Mouse (Mus musculus): ENCODE results near the gene Yipf2. TPM values are rescaled to one million over a fixed set of nuclear protein-coding genes. Genes with fewer than 3 reads are reported as not detected.
A peak's percentile ranks its signal among the peaks of the same experiment; 100 is the strongest.
"Not testable (repeated sequence)": the region's sequence is repeated elsewhere in the genome, so short reads cannot be mapped to it uniquely, and the experiment has no call there.

The Yipf2 gene
- total and polyA plus RNA-seq, 2 experiments from 2014 or later, result 17.0 to 21.7 TPM

DNA sequence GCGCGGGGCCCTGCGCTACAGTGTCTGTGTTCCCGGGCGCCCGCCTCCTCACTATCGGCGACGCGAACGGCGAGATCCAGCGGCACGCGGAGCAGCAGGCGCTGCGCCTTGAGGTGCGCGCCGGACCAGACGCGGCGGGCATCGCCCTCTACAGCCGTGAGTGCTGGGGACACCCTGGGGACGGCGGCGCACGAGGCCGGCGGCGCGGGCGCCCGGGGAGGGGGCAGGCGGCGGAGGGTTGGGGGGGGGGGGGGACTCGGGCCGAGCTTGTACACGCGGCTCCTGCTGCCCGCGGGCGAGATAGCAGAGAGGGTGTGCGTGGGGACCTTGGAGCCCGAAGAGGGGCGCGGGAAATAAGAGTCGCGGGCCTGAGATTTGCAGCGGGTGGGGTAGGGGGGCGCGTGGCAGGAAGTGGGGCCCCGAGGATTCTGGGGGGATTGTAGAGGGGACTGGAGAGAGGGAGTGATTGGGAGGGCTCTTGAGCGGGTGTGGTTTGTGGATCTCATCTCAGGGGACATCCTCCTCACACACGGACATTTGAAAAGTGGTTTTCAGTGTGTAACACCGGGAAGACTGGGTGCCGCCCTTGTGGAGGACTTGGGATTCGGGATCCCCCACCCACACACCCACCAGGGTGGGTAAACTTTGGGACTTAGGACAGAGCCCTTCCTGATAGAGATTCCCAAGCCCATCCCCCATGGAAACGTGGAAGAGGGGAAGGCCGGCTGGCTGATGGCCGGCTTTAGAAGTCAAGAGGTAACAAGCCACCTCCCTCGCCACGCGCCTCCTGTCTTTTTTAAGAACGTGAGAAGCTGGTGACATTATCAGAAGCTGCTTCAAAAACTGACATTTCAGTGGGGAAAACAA is 45.3 kb downstream of the Yipf2 start:
- under 1% methylated on average over 30 of the region's 66 CpGs for WGBS
- peaks cover 3% of the 10 kb centered on the region; the same call in 1 of the 2 replicates for H3K36me3 ChIP-seq (ENCODE audit: insufficient read depth, low read length)
- H3K4me1 ChIP-seq (ENCODE audit: insufficient read depth, low read length), result peaks cover 6% of the 10 kb centered on the region
- TF ChIP-seq CTCF (IDR thresholded peaks at IDR 0.05), result peak; percentile 2
- peak; percentile 62 for DNase-seq (ENCODE audit: low spot score)
- peak overlapping the region; percentile 79 for H3K4me3 ChIP-seq (ENCODE audit: low read depth, low read length)
- peak overlapping the region; percentile 71 for H3K4me2 ChIP-seq (ENCODE audit: low read depth, low read length, poor library complexity, severe bottlenecking)
- peak overlapping the region; percentile 96 for H3K27ac ChIP-seq (ENCODE audit: low read depth, low read length)
- no peaks in the 10 kb centered on the region for H3K9me3 ChIP-seq (ENCODE audit: low read length)
- peak; percentile 19 for ATAC-seq (ENCODE audit: low FRiP score)
- H3K9ac ChIP-seq (replicated peaks; ENCODE audit: low read length, poor library complexity, severe bottlenecking), result peak overlapping the region; percentile 95
- no peaks in the 10 kb centered on the region for H3K27me3 ChIP-seq (ENCODE audit: insufficient read depth, low read length)

DNA sequence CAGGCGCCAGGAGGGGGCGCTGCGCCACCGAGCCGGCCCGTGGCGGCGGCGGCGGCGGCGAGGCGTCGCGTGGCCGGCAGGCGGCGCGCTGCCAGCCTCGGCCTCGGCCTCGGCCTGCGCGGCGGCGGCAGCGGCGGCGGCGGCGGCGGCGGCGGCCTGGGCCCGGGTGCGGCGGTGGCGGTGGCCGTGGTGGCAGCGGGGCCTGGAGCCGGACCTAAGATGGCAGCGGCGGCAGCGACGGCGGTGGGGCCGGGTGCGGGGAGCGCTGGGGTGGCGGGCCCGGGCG is 45.9 kb downstream of the Yipf2 start, which contains the start of gene Carm1:
TSS of gene Carm1 (plus strand) at position 106 of the 286 bp plus-strand sequence.
- no peak for TF ChIP-seq CTCF (IDR thresholded peaks at IDR 0.05)
- H3K4me3 ChIP-seq (ENCODE audit: low read depth, low read length), result peak within 1 kb of the TSS; percentile 79
- H3K9me3 ChIP-seq (ENCODE audit: low read length), result no peaks in the 10 kb centered on the region
- peaks cover 3% of the 10 kb centered on the region; the same call in 1 of the 2 replicates for H3K36me3 ChIP-seq (ENCODE audit: insufficient read depth, low read length)
- peak within 1 kb of the TSS; percentile 96 for H3K27ac ChIP-seq (ENCODE audit: low read depth, low read length)
- peak within 1 kb of the TSS; percentile 95 for H3K9ac ChIP-seq (replicated peaks; ENCODE audit: low read length, poor library complexity, severe bottlenecking)
- no peak for ATAC-seq (ENCODE audit: low FRiP score)
- no peaks in the 10 kb centered on the region for H3K27me3 ChIP-seq (ENCODE audit: insufficient read depth, low read length)
- H3K4me1 ChIP-seq (ENCODE audit: insufficient read depth, low read length), result peaks cover 6% of the 10 kb centered on the region
- DNase-seq (ENCODE audit: low spot score), result no peak
- H3K4me2 ChIP-seq (ENCODE audit: low read depth, low read length, poor library complexity, severe bottlenecking), result peak within 1 kb of the TSS; percentile 71
- 0% methylated on average over 4 of the region's 52 CpGs for WGBS

DNA sequence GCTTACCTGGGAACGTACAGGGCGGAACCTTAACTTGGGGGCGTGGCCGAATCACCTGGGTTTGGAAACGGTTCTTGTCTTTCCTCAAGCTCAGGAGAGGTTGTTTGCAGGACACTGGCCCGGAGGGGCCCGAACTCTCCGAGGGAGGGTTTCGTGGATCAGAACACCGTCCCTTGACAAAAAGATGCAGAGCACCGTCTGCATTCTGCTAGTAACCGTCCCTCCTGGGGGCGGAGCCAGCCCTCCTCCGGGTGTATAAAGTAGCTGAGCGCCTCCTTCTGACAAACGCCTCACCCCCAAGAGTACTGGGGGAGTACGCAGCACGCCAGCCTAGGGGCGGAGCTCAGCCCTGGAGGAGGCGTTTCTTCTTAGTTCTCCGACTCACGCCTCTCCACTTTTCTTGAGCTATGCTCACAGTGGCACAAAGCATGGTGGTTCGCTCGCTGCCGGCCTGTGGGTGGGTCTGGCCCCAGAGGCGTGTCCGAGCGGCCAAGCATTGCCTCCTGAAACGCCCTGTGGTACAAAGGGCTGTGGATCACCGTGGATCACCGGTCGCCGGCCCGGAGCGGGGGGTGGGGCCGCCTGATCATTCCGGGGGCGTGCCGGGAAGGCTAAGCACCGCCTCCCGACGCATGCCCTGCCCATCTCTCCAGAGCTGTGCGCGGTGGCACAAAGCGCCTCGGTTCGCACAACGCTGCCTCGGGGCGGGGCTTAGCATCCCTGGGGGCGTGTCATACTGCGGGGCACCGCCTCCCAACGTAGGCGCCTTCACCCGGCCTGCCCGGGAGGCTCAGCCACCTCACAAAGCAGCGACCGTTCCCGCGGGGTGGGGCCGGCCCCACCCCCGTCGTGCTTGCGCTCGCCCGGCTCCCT is 46.5 kb downstream of the Yipf2 start:
- peak; percentile 98 for DNase-seq (ENCODE audit: low spot score)
- peaks cover 3% of the 10 kb centered on the region; the same call in 1 of the 2 replicates for H3K36me3 ChIP-seq (ENCODE audit: insufficient read depth, low read length)
- peaks cover 6% of the 10 kb centered on the region for H3K4me1 ChIP-seq (ENCODE audit: insufficient read depth, low read length)
- WGBS, result under 1% methylated on average over 60 of the region's 67 CpGs
- peak overlapping the region; percentile 71 for H3K4me2 ChIP-seq (ENCODE audit: low read depth, low read length, poor library complexity, severe bottlenecking)
- peak; percentile 94 for ATAC-seq (ENCODE audit: low FRiP score)
- TF ChIP-seq CTCF (IDR thresholded peaks at IDR 0.05), result peak; percentile 69
- H3K9ac ChIP-seq (replicated peaks; ENCODE audit: low read length, poor library complexity, severe bottlenecking), result peak overlapping the region; percentile 95
- no peaks in the 10 kb centered on the region for H3K27me3 ChIP-seq (ENCODE audit: insufficient read depth, low read length)
- peak overlapping the region; percentile 96 for H3K27ac ChIP-seq (ENCODE audit: low read depth, low read length)
- H3K9me3 ChIP-seq (ENCODE audit: low read length), result no peaks in the 10 kb centered on the region
- H3K4me3 ChIP-seq (ENCODE audit: low read depth, low read length), result peak overlapping the region; percentile 79

DNA sequence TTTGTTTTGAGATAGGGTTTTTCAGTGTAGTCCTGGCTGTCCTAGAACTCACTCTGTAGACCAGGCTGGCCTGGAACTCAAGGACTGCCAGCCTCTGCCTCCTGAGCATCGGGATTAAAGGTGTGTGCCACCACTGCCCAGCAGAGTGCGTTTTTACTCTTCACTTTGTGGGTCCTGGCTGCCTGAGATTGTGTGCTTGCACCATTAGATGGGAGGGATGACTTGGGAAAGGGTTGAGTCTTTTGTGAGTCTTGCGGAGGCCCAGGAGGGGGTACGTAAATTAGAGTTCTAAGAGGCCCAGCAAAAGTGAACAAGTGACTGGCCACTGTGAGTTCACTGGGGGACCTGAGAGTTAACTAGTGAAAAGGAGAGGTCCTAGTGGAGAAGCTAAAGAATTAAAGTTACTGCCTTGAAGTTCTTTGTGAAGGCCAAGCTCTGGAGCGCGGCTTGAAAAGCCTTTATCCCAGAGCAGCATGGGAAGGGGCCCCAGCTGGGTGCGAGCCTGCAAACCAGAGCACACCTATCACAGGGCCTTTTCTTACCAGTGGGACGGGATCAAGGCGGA is 47.2 kb downstream of the Yipf2 start:
- Histone ChIP-seq H3K27me3 (ENCODE audit: insufficient read depth, low read length) (no peaks in the 10 kb centered on the region), H3K4me2 (ENCODE audit: low read depth, low read length, poor library complexity, severe bottlenecking) (peak overlapping the region; percentile 71), H3K9ac (replicated peaks; ENCODE audit: low read length, poor library complexity, severe bottlenecking) (peak overlapping the region; percentile 95; the same call in 1 of the 2 replicates), H3K9me3 (ENCODE audit: low read length) (no peaks in the 10 kb centered on the region), H3K4me1 (ENCODE audit: insufficient read depth, low read length) (peaks cover 6% of the 10 kb centered on the region), H3K4me3 (ENCODE audit: low read depth, low read length) (peak overlapping the region; percentile 79), H3K27ac (ENCODE audit: low read depth, low read length) (peak overlapping the region; percentile 96), H3K36me3 (ENCODE audit: insufficient read depth, low read length) (0 out of 2 replicates have a peak, but pooled peaks cover 3% of the 10 kb centered on the region)
- DNase-seq (ENCODE audit: low spot score) (no peak), ATAC-seq (ENCODE audit: low FRiP score) (peak; percentile 41)
- 5% methylated on average over 9 of the region's 9 CpGs for WGBS
- TF ChIP-seq CTCF (IDR thresholded peaks at IDR 0.05), result peak; percentile 5; the same call in 1 of the 2 replicates

DNA sequence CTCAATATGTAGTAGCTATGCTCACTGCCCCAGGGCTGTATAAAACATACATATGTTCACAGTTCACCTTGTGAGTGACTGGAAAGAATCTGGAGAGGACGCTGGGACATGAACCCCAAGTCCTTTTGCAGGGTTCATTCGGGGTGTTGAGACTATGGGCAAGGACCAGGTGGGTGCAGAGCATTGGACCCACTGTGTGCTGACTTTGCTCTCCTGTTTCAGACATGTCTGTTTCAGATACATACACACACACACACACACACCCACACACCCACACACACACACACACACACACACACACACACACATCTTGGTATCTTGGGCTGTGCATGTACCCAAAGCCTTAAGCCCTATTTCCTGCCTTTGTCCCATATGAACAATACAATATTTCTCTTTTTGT is 50.6 kb downstream of the Yipf2 start:
- not testable (repeated sequence) for H3K9ac ChIP-seq (replicated peaks; ENCODE audit: low read length, poor library complexity, severe bottlenecking); H3K4me2 ChIP-seq (ENCODE audit: low read depth, low read length, poor library complexity, severe bottlenecking); H3K27ac ChIP-seq (ENCODE audit: low read depth, low read length); ATAC-seq (ENCODE audit: low FRiP score); H3K36me3 ChIP-seq (ENCODE audit: insufficient read depth, low read length); DNase-seq (ENCODE audit: low spot score); H3K4me1 ChIP-seq (ENCODE audit: insufficient read depth, low read length); H3K4me3 ChIP-seq (ENCODE audit: low read depth, low read length); H3K27me3 ChIP-seq (ENCODE audit: insufficient read depth, low read length); H3K9me3 ChIP-seq (ENCODE audit: low read length)
- 88% methylated on average over 2 of the region's 2 CpGs for WGBS

All from midbrain, postnatal 0 days (tissue).